Mouse (Mus musculus) kidney, embryonic 16.5 days (tissue): Measurements from ENCODE around the gene Ash1l. TPM values are rescaled to one million over a fixed set of nuclear protein-coding genes. Genes with fewer than 3 reads are reported as not detected.

Experiments used
- ATAC-seq: fragments of 200-750 bp; cut with Nextera tagmentation; 2 replicates; pipeline ENCODE4 v1.8.0; 2017; ENCODE audit warnings: moderate TSS enrichment; ENCODE audit not compliant: low FRiP score, low TSS enrichment
- H3K27ac ChIP-seq: fragments of 300-500 bp; sonication (generic); 2 replicates; pipeline ENCODE4 v1.5.1; 2014; ENCODE audit warnings: low read length
- H3K27me3 ChIP-seq: fragments of 300-500 bp; sonication (generic); 2 replicates; pipeline ENCODE4 v1.6.1; 2014; ENCODE audit warnings: low read length, control low read depth, mixed read lengths; ENCODE audit not compliant: insufficient read depth
- H3K36me3 ChIP-seq: fragments of 300-500 bp; sonication (generic); 2 replicates; pipeline ENCODE4 v1.6.1; 2014; ENCODE audit warnings: low read length, control low read depth, mixed read lengths; ENCODE audit not compliant: insufficient read depth
- H3K4me1 ChIP-seq: fragments of 300-500 bp; sonication (generic); 2 replicates; pipeline ENCODE4 v1.6.1; 2014; ENCODE audit warnings: low read length, control low read depth, mixed read lengths; ENCODE audit not compliant: insufficient read depth
- H3K4me2 ChIP-seq: fragments of 300-500 bp; sonication (generic); replicated peaks from 2 replicates; pipeline ENCODE4 v1.6.1; 2014; ENCODE audit warnings: low read depth, low read length
- H3K4me3 ChIP-seq: fragments of 300-500 bp; sonication (generic); 2 replicates; pipeline ENCODE4 v1.5.1; 2014; ENCODE audit warnings: mild to moderate bottlenecking, low read length
- H3K9ac ChIP-seq: fragments of 300-500 bp; sonication (generic); replicated peaks from 2 replicates; pipeline ENCODE4 v1.6.1; 2014; ENCODE audit warnings: low read length
- H3K9me3 ChIP-seq: fragments of 300-500 bp; sonication (generic); 2 replicates; pipeline ENCODE4 v1.6.1; 2016; ENCODE audit warnings: low read length, control low read depth
- WGBS: fragments of 180-500 bp; shearing (Covaris S2); extraction: QIAGEN DNeasy Blood & Tissue Kit; methylation state at CpG from one replicate; pipeline ENCODE4 v1.1.7; 2014; 5-methylcytosine and 5-hydroxymethylcytosine counted together
- polyA plus RNA-seq: library from polyadenylated mRNA; unstranded; fragments of >200 nt; fragmentation: Nextera tagmentation; extraction: Ambion mirVana; gene quantifications from 2 replicates; pipeline ENCODE4 v1.2.1, GENCODE M21; 2015

Ash1l gene
- polyA plus RNA-seq, 1 experiment from 2014 or later: 16.6 TPM

DNA sequence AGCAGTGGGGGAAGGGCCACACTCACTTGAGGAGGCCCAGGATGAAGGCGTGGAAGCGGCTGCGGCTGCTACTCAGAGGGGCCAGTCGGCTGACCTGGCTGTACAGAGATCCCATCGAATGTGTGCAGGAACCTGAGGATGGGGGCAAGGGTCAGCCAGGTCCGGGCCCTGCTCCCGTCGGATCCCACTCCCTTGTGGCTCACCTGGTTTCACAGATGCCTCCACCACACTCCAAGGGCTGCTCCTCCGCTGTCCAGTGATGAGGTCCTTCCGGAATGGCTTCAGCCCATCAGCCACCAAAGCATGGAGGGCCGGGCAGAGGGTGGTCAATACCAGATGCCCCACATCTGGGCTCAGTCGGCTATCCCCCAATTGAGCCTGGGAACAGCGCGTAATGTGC, 138.6 kb downstream of the Ash1l start:
- Histone ChIP-seq H3K4me3 (peak overlapping the region; percentile 67), H3K27me3 (peaks cover 8% of the 10 kb centered on the region), H3K36me3 (no peaks in the 10 kb centered on the region), H3K4me1 (peaks cover 44% of the 10 kb centered on the region), H3K9ac (no peak overlapping the region; the same call in 1 of the 2 replicates), H3K9me3 (no peaks in the 10 kb centered on the region), H3K27ac (no peak overlapping the region), H3K4me2 (peak overlapping the region; percentile 87)
- no peak for ATAC-seq
- WGBS: 50% methylated on average over 14 of the region's 14 CpGs

DNA sequence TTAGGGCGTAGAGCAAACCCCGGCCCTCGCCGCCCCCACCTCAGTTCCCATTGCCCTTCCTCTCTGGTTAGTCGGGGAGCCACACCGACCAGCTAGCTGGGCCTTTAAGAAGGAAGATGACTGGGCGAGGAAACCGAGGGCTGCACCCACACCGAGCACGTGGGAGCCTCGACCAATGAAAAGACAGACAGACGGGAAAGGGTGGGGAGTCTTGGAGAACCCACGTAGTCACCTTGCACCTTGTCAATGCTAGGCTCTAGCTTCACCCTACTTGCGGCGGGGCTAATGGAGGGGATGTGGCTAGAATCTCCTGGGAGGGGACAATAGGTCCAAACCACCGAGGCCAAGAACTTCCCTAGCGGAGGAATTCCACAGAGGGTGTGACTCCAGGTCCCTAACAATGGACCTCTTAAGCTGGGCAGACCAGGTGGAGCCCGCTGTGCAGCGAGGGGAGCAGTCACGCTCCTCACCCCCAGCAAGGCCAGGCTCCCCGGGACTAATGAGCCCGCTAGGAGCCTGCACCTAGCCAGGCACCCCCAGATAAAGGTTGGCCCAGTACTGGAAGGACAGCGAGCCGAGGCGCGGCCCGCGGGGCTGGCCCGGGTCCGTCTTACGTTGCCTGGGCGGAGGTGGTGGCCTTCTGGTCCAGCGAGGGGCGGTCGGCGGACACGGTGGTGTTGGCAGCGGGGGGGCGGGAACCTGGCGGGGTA, 139.6 kb downstream of the Ash1l start:
- peak; percentile 77 for ATAC-seq

DNA sequence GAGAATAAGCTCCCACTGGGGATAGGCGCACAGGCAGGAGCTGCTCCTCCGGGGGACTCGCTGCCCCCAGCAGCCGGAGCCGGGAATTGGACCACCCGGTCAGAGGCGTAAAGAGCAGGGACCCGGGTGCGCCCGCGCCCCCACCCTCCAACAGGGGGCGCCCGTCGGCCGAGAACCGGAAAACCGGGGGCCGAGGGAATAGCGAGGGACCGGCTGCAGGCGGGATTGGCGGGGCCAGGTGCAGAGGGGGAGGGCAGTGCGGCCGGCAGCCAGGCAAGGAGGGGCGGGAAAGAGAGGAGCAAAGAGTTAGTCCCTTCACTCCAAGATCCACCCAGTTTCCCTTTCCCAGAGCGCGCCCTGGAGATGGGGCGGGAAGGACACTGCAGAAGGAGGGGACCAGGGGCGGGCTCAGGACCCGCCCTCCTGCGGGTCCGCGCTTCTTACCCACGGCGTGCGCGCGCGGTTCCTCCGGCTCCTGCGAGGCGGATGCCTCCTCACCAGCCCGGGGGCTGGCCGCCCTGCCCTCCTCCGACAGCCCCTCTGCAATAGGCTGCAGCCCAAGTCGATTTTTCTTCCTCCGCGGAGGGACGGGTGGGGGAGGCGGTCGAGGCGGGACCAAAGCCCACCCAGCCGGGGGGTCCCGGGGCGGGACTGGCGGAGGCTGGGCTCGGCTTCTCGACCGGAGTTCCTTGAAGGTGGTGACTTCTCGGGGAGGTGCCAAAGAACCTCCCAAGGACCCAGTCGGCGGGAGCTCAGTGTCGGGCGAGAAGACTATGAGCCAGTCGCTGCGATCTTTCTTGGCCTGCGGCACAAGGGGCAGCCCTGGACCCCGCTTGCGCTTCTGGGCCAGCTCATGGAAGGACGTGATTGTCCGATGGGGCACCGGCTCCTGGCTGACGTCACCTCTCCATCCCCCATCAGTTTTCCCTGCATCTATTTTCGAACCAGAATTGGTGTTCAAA, 140.6 kb downstream of the Ash1l start:
- H3K9me3 ChIP-seq: no peaks in the 10 kb centered on the region
- under 1% methylated on average over 68 of the region's 74 CpGs for WGBS
- peak overlapping the region; percentile 54 for H3K27ac ChIP-seq
- H3K36me3 ChIP-seq: peaks cover 15% of the 10 kb centered on the region
- H3K27me3 ChIP-seq: peaks cover 8% of the 10 kb centered on the region
- peak overlapping the region; percentile 87 for H3K4me2 ChIP-seq
- peak overlapping the region; percentile 67 for H3K9ac ChIP-seq
- ATAC-seq: peak; percentile 74
- peak overlapping the region; percentile 67 for H3K4me3 ChIP-seq
- H3K4me1 ChIP-seq: peaks cover 44% of the 10 kb centered on the region

More for the DNA sequence above, 139.6 kb downstream of the Ash1l start:
- Histone ChIP-seq H3K4me3 (peak overlapping the region; percentile 67), H3K9me3 (no peaks in the 10 kb centered on the region), H3K27me3 (peaks cover 8% of the 10 kb centered on the region), H3K4me2 (peak overlapping the region; percentile 87), H3K4me1 (peaks cover 44% of the 10 kb centered on the region), H3K36me3 (peaks cover 6% of the 10 kb centered on the region), H3K9ac (peak overlapping the region; percentile 67), H3K27ac (peak overlapping the region; percentile 54)
- WGBS: under 1% methylated on average over 39 of the region's 40 CpGs

DNA sequence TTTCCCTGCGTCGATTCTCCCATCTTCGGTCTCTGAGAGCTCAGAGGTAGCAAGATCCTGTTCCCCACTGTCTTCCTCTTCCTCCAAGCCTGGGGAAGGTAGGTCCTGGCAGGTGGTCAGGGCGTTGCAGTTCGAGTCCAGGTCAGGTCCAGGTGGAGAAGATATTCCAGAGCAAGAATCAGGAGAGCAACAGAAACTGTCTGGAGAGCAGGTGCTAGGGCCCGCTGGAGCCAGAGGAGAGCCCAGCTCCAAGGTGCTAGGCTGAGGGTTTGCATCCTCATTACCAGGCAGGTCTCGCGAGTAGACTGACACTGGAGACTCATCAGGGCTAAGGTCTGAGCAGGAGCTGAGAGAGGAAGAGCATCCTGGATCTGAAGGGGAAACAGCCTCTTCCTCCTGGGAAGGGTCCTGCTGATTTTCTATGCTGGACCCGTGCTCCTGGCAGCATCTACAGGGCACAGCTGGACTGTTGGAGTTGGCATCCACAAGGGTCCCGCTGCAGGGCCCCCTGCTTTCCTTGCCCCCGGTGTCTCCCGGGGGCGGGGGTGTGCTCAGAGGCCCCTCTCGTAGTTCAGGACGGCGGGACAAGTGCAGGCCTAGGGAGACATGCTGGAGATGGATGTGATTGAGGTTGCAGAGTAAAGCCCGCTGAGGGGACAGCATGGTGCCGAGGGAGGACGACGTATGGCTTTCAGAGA, 141.5 kb downstream of the Ash1l start:
- Histone ChIP-seq H3K4me3 (peak overlapping the region; percentile 67), H3K36me3 (peaks cover 20% of the 10 kb centered on the region), H3K9me3 (no peaks in the 10 kb centered on the region), H3K9ac (peak overlapping the region; percentile 67), H3K4me2 (peak overlapping the region; percentile 87), H3K4me1 (peaks cover 44% of the 10 kb centered on the region), H3K27ac (no peak overlapping the region), H3K27me3 (peaks cover 8% of the 10 kb centered on the region)
- WGBS: 11% methylated on average over 20 of the region's 20 CpGs
- no peak for ATAC-seq

DNA sequence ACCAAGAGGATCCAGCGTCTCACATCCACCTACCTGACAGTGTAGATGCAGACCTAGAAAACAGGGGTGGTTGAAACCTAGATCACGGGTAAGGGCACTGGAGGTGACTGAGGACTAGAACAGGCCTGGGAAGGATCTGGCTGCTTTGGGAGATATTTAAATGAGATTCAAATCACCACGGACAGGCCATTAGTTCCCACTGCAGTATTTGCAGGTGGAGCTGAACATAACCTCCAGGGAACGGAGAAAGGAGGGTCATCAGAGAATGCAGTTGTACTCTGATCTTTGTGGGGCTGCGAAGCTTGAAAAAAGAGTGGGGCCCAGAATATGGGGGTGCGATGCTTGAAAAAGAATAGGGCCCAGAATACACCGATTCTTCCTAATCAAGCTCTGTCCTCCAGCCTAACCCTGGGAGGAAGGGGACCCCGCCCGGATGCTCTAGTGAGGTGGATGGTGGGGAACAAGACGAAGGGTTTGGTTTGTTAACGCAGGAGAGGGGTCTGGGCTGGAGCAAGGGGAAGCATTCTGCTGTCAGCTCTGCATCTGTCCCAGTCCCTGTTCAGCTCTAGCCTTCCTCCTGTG, 142.2 kb downstream of the Ash1l start:
- WGBS: 19% methylated on average over 11 of the region's 11 CpGs
- Histone ChIP-seq H3K9ac (peak overlapping the region; percentile 53; the same call in 1 of the 2 replicates), H3K4me2 (peak overlapping the region; percentile 57), H3K27ac (no peak overlapping the region), H3K9me3 (no peaks in the 10 kb centered on the region), H3K4me1 (peaks cover 43% of the 10 kb centered on the region), H3K36me3 (peaks cover 24% of the 10 kb centered on the region), H3K27me3 (peaks cover 8% of the 10 kb centered on the region), H3K4me3 (peak overlapping the region; percentile 41)
- no peak for ATAC-seq

DNA sequence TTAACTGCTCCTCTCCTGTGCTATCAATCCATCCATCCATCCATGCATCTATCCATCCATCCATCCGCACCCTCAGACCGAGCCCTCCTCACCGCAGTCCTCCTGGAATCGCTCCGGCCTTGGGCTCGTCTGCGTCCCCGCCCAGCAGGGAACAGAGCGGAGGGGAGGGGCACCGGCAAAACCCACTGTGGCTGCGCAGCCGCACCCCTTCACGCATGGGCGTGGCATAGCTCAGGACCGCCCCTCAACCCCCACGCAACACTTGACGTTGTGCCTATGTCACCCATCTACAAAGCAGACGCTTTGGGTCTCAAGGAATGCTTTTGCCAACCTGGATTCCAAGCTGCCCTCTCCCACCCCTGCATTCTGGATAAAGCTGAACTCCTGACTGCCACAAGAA, 142.8 kb downstream of the Ash1l start, which contains the start of gene Rusc1:
Rusc1 (minus strand) TSS at position 137 of the 400 bp plus-strand sequence.
- WGBS: 1% methylated on average over 18 of the region's 18 CpGs

DNA sequence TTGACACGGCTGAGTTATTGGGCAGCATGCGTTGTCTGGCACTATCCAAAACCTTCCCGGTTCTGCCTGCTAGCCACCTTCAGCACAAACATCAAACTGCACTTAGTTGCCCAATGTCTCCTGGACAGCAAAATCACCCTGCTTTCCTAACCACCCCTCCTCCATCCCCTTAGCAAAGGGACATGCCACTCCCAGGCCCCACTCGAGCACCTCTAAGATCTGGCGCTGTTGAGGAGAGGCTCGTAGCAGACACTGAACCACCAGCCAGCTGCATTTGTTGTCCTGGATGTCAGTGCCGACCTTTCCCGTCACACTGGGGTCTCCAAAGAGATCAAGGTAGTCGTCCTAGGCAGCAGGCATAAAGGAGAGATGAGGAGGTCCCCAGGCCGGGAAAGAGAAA, 143.6 kb downstream of the Ash1l start:
- Histone ChIP-seq H3K4me3 (no peak overlapping the region), H3K4me1 (peaks cover 30% of the 10 kb centered on the region), H3K9me3 (no peaks in the 10 kb centered on the region), H3K27me3 (peaks cover 8% of the 10 kb centered on the region), H3K36me3 (peaks cover 35% of the 10 kb centered on the region), H3K4me2 (0 out of 2 replicates have a peak overlapping the region, but pooled peaks have one; percentile 57), H3K9ac (no peak overlapping the region), H3K27ac (0 out of 2 replicates have a peak overlapping the region, but pooled peaks have one; percentile 14)
- 80% methylated on average over 10 of the region's 10 CpGs for WGBS
- ATAC-seq: no peak

More for the DNA sequence above, 142.8 kb downstream of the Ash1l start, which contains the start of gene Rusc1:
- Histone ChIP-seq H3K4me2 (peak within 1 kb of the TSS; percentile 87), H3K9me3 (no peaks in the 10 kb centered on the region), H3K27ac (0 out of 2 replicates have a peak within 1 kb of the TSS, but pooled peaks have one; percentile 14), H3K27me3 (peaks cover 8% of the 10 kb centered on the region), H3K4me3 (peak within 1 kb of the TSS; percentile 67), H3K4me1 (peaks cover 38% of the 10 kb centered on the region), H3K9ac (peak within 1 kb of the TSS; percentile 67), H3K36me3 (peaks cover 28% of the 10 kb centered on the region)
- ATAC-seq: peak; percentile 60; the same call in 1 of the 2 replicates

DNA sequence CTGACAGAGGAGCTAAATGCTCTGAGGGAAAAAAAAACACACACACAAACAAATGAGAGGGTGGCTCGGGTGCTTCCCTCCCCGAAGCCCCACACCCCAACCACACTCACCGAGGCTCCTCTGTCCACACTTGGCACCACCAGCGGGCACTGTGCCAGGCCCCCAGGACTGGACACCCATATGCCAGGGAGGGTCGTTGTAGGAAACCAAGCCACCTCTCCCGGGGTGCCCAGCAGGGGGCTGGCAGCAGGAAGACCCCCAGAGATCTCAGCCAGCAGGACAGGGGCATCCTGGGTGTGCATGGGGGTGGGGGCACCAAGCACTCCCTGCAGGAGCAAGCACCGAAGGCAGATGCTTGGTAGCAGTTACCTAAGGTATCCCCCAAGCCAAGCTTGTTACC, 150.4 kb downstream of the Ash1l start, which contains the start of gene Gm43738:
Gm43738 (minus strand) TSS at position 289 of the 400 bp plus-strand sequence.
- H3K4me1 ChIP-seq: peaks cover 25% of the 10 kb centered on the region
- WGBS: 31% methylated on average over 7 of the region's 7 CpGs
- no peaks in the 10 kb centered on the region for H3K27me3 ChIP-seq
- H3K9ac ChIP-seq: peak within 1 kb of the TSS; percentile 70
- H3K9me3 ChIP-seq: no peaks in the 10 kb centered on the region
- peak within 1 kb of the TSS; percentile 63 for H3K4me3 ChIP-seq
- peak within 1 kb of the TSS; percentile 21 for H3K27ac ChIP-seq
- no peak for ATAC-seq
- peak within 1 kb of the TSS; percentile 76 for H3K4me2 ChIP-seq
- H3K36me3 ChIP-seq: peaks cover 28% of the 10 kb centered on the region

DNA sequence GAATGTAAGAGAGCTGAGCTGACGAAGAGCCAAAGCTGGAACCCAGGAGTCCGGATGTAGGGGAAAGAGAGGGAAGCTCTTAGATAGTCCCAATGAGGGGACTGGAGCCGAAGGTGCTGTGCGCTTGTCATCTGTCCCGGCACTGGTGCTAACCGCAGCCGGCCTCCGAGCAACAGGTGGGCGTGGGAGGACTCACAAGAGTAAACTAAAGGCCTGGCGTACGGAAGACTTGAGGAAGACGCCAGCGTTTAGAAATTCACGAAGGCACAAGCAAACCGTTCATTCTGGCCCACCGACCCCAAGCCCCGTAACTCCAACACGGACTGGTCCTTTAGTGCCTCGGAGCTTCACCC, 151.0 kb downstream of the Ash1l start:
- Histone ChIP-seq H3K9ac (peak overlapping the region; percentile 70), H3K4me3 (peak overlapping the region; percentile 63), H3K9me3 (no peaks in the 10 kb centered on the region), H3K36me3 (peaks cover 24% of the 10 kb centered on the region), H3K27ac (peak overlapping the region; percentile 21), H3K4me1 (peaks cover 25% of the 10 kb centered on the region), H3K27me3 (no peaks in the 10 kb centered on the region), H3K4me2 (peak overlapping the region; percentile 76)
- peak; percentile 21; the same call in 1 of the 2 replicates for ATAC-seq
- under 1% methylated on average over 19 of the region's 19 CpGs for WGBS
